Comparison of ENCODE assay signal across 10 mouse cellular contexts in the genomic region with DNA sequence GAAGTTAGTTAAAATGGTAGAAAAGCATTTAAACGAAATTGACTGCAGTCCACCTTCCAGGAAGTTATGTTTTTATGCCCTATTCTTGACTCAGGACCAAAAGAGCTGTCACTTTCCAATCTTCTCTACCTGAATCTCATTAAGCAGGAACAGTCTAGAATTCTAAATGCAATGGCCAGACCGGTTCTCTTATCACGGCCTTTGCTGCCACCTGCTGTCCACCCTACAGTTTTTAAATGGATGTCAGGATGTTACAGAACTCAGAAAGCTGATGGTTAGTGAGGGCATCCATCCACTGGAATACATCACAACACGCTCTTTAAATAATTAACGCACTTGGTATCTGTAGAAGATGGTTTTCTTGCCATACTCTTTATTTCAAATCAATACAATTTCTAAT.
DNase-seq lines count a peak whose midpoint lies in the region; ATAC-seq and TF ChIP-seq lines count a peak whose summit lies in the region.
"Had no signal": no experiment of that assay in that cellular context is flagged by ENCODE, and none has a peak within 500 bp of the region (broad histone marks: within the 10 kb centered on the region; RNA-seq: fewer than 3 reads in every experiment).

No protein-coding gene starts in this region.

- ATAC-seq in forebrain, embryonic 11.5 days (replicated peaks; ENCODE audit: low FRiP score), result no peak

- H3K9ac ChIP-seq in forebrain, embryonic 11.5 days (ENCODE audit: low read length), result no peak overlapping the region
- H3K9ac ChIP-seq: heart, embryonic 15.5 days; neural tube, embryonic 12.5 days had no signal

- intact Hi-C loops in heart, postnatal 25 days (cut with DNase I), result loop anchor here (2.0 to 10.0 kb wide), 3 partner anchors 1262 to 1730 kb away; no protein-coding TSS in a partner anchor

- TF ChIP-seq POLR2A in brain, embryonic 14.5 days (IDR thresholded peaks at IDR 0.05; ENCODE audit: borderline replicate concordance, extremely low read depth, insufficient read depth, insufficient read length, poor library complexity, severe bottlenecking), result no peak

- H3K4me2 ChIP-seq in forebrain, embryonic 11.5 days (ENCODE audit: low read depth, low read length, severe bottlenecking), result no peak overlapping the region
- H3K4me2 ChIP-seq: heart, embryonic 15.5 days; neural tube, embryonic 12.5 days had no signal

- DNase-seq in heart, adult 18-20 months, result peak; percentile 27 to 60
- no peak for DNase-seq in heart, postnatal 25 days (ENCODE audit: low spot score)
- DNase-seq in B cell, adult 2 months, result peak; percentile 49 to 54
- DNase-seq in brain, embryonic 14.5 days (ENCODE audit: low read depth), result peak; percentile 87
- DNase-seq in forebrain, embryonic 11.5 days (ENCODE audit: low spot score), result peak; percentile 76
- DNase-seq in layer of hippocampus, adult 11-12 months (ENCODE audit: low spot score), result peak; percentile 53
- DNase-seq in lung, postnatal 25 days (ENCODE audit: low spot score), result peak; percentile 42
- peak; percentile 81 for DNase-seq in right cerebral cortex, postnatal 4 days

- TF ChIP-seq CTCF in brain, embryonic 14.5 days (IDR thresholded peaks at IDR 0.05; ENCODE audit: borderline replicate concordance, extremely low read depth, insufficient read depth, insufficient read length), result peak; percentile 79

- H3K4me1 ChIP-seq in forebrain, embryonic 11.5 days (replicated peaks; ENCODE audit: control insufficient read depth, insufficient read depth, low read length), result peaks cover 4% of the 10 kb centered on the region; the same call in 1 of the 2 replicates

- H3K36me3 ChIP-seq in forebrain, embryonic 11.5 days (ENCODE audit: control insufficient read depth, insufficient read depth, low read length), result no peaks in the 10 kb centered on the region
- H3K36me3 ChIP-seq: heart, embryonic 15.5 days; neural tube, embryonic 12.5 days had no signal

- H3K9me3 ChIP-seq in forebrain, embryonic 11.5 days (ENCODE audit: control insufficient read depth, low read length), result no peaks in the 10 kb centered on the region
- H3K9me3 ChIP-seq: heart, embryonic 15.5 days; neural tube, embryonic 12.5 days had no signal

- H3K27me3 ChIP-seq in forebrain, embryonic 11.5 days (ENCODE audit: control insufficient read depth, insufficient read depth, low read length), result peaks cover 24% of the 10 kb centered on the region

- H3K4me3 ChIP-seq in forebrain, embryonic 11.5 days (ENCODE audit: low read depth, low read length), result no peak overlapping the region
- H3K4me3 ChIP-seq: heart, embryonic 15.5 days; neural tube, embryonic 12.5 days had no signal

- 18% methylated on average over 5 of the region's 5 CpGs for WGBS in forebrain, embryonic 11.5 days

- H3K27ac ChIP-seq in forebrain, embryonic 11.5 days (ENCODE audit: low read depth, low read length), result no peak overlapping the region
- H3K27ac ChIP-seq: heart, embryonic 15.5 days; neural tube, embryonic 12.5 days had no signal
